Mouse (Mus musculus) embryonic facial prominence, embryonic 11.5 days (tissue): ENCODE measurements around the gene Arsj. TPM values are rescaled to one million over a fixed set of nuclear protein-coding genes. Genes with fewer than 3 reads are reported as not detected.

Source experiments
- ATAC-seq: fragments of 200-750 bp; cut with Nextera tagmentation; replicated peaks from 2 replicates; pipeline ENCODE4 v1.8.0; 2017; ENCODE audit warnings: low read depth; ENCODE audit not compliant: insufficient number of reproducible peaks, low FRiP score, low TSS enrichment
- DNase-seq: peaks from one replicate; pipeline ENCODE4 v3.0.0-alpha.2; 2015; ENCODE audit warnings: low spot score
- H3K27ac ChIP-seq: fragments of 300-500 bp; sonication (generic); replicated peaks from 2 replicates; pipeline ENCODE4 v1.5.1; 2014; ENCODE audit warnings: mild to moderate bottlenecking, low read depth, low read length, control low read depth
- H3K27me3 ChIP-seq: fragments of 300-500 bp; sonication (generic); 2 replicates; pipeline ENCODE4 v1.6.1; 2014; ENCODE audit warnings: mild to moderate bottlenecking, low read length, moderate library complexity, mixed read lengths; ENCODE audit not compliant: control insufficient read depth, insufficient read depth
- H3K36me3 ChIP-seq: fragments of 300-500 bp; sonication (generic); replicated peaks from 2 replicates; pipeline ENCODE4 v1.6.1; 2014; ENCODE audit warnings: low read depth, mild to moderate bottlenecking, low read length, moderate library complexity, mixed read lengths; ENCODE audit not compliant: control insufficient read depth, insufficient read depth
- H3K4me1 ChIP-seq: fragments of 300-500 bp; sonication (generic); 2 replicates; pipeline ENCODE4 v1.6.1; 2014; ENCODE audit warnings: low read length, mixed read lengths; ENCODE audit not compliant: control insufficient read depth, insufficient read depth
- H3K4me2 ChIP-seq: fragments of 300-500 bp; sonication (generic); 2 replicates; pipeline ENCODE4 v1.6.1; 2014; ENCODE audit warnings: low read depth, mild to moderate bottlenecking, control low read depth, low read length, moderate library complexity
- H3K4me3 ChIP-seq: fragments of 300-500 bp; sonication (generic); 2 replicates; pipeline ENCODE4 v1.5.1; 2014; ENCODE audit warnings: low read depth, low read length, control low read depth
- H3K9ac ChIP-seq: fragments of 300-500 bp; sonication (generic); replicated peaks from 2 replicates; pipeline ENCODE4 v1.6.1; 2014; ENCODE audit warnings: mild to moderate bottlenecking, control low read depth, low read length
- H3K9me3 ChIP-seq: fragments of 300-500 bp; sonication (generic); replicated peaks from 2 replicates; pipeline ENCODE4 v1.6.1; 2016; ENCODE audit warnings: mild to moderate bottlenecking, low read length, inconsistent platforms, mixed read lengths; ENCODE audit not compliant: control insufficient read depth
- WGBS: fragments of 180-500 bp; shearing (Covaris S2); extraction: QIAGEN DNeasy Blood & Tissue Kit; methylation state at CpG from one replicate; pipeline ENCODE4 v1.1.7; 2014; 5-methylcytosine and 5-hydroxymethylcytosine counted together
- polyA plus RNA-seq: library from polyadenylated mRNA; unstranded; fragments of >200 nt; fragmentation: Nextera tagmentation; extraction: Ambion mirVana; gene quantifications from 2 replicates; pipeline ENCODE4 v1.2.1, GENCODE M21; 2014

Gene Arsj
- polyA plus RNA-seq, 1 experiment from 2014 or later = 0.27 TPM

GRCm38 (mm10) chr3:126362392-126362791 is 1.1 kb upstream of the Arsj start:
- no peak overlapping the region for H3K9ac ChIP-seq
- DNase-seq (no peak), ATAC-seq (no peak)
- H3K4me1 ChIP-seq = no peaks in the 10 kb centered on the region
- H3K4me3 ChIP-seq = no peak overlapping the region
- no peak overlapping the region for H3K4me2 ChIP-seq
- 82% methylated on average over 2 of the region's 2 CpGs for WGBS
- H3K27me3 ChIP-seq = no peaks in the 10 kb centered on the region
- no peak overlapping the region for H3K27ac ChIP-seq
- no peaks in the 10 kb centered on the region for H3K36me3 ChIP-seq
- H3K9me3 ChIP-seq = no peaks in the 10 kb centered on the region

- no peak overlapping the region for H3K9ac ChIP-seq
- no peaks in the 10 kb centered on the region for H3K9me3 ChIP-seq
- DNase-seq (no peak), ATAC-seq (no peak)
- no peak overlapping the region for H3K4me2 ChIP-seq
- H3K27me3 ChIP-seq = no peaks in the 10 kb centered on the region
- no peaks in the 10 kb centered on the region for H3K4me1 ChIP-seq
- no peak overlapping the region for H3K4me3 ChIP-seq
- H3K36me3 ChIP-seq = no peaks in the 10 kb centered on the region
- no peak overlapping the region for H3K27ac ChIP-seq
- WGBS = 85% methylated on average over 11 of the region's 11 CpGs
Measured at GRCm38 (mm10) chr3:126362931-126363525, 456 bp upstream of the Arsj start.

- Histone ChIP-seq H3K4me2 (no peak overlapping the region), H3K36me3 (no peaks in the 10 kb centered on the region), H3K9me3 (no peaks in the 10 kb centered on the region), H3K4me1 (no peaks in the 10 kb centered on the region), H3K27me3 (no peaks in the 10 kb centered on the region), H3K27ac (no peak overlapping the region), H3K4me3 (no peak overlapping the region), H3K9ac (no peak overlapping the region)
- no peak for DNase-seq
- WGBS = 84% methylated on average over 7 of the region's 7 CpGs
- no peak for ATAC-seq
Measured at GRCm38 (mm10) chr3:126364555-126364954, 1.1 kb downstream of the Arsj start.

DNA sequence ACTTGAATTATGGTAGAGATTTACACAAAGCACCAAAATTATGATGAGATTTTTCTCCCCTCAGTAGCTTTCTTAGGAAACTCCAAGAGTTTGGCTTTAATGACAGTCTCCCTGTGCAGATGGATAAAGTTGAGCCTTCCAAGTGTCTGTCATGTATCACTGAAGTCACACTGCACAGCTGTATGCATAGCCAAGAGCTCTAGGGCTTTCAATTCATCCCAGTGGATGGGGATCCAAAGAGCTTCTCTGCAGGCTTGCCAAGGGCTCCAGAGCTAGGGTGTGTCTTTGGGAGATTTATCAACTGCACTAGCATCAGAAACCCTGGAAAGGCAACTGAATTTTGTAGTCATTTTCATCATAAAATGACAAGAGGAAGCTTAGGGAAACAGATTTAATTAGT is 7.1 kb downstream of the Arsj start:
- Histone ChIP-seq H3K4me3 (no peak overlapping the region), H3K9me3 (no peaks in the 10 kb centered on the region), H3K4me1 (no peaks in the 10 kb centered on the region), H3K27ac (no peak overlapping the region), H3K27me3 (no peaks in the 10 kb centered on the region), H3K36me3 (no peaks in the 10 kb centered on the region), H3K4me2 (no peak overlapping the region), H3K9ac (no peak overlapping the region)
- ATAC-seq (no peak), DNase-seq (no peak)

DNA sequence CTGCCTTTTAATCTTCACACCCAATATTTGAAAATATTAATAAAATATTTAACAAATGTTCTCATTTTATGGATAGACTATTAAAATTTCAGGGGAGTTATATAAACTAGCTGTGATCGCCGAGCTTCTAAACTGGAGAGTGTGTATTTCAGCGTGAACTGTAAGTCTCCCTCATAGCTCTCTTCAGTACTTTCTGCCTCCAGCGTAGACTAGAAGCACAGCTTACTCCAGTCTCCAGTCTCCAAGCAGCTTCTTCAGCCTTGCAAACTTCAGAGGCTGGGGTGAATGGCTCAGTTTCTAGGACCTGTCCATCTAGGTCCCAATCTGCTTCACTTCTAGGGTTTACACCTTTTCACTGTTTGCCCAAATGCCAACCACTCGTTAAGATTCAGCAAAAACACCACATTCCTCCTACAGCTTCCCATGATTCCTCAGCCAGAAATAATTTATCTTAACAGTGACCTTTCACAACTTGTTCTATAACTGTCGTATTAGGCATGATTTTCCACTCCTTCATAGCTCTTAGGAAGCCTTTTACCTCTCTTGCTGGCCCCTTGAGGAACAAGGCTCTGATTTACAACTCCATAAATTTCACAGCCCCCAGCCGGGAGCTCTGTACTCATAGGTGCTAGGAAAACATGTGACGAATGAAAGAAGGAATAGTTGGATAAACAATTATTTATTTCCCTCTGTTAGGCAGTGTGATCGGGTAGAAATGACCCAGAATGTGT is 9.5 kb downstream of the Arsj start:
- 72% methylated on average over 9 of the region's 9 CpGs for WGBS
- Histone ChIP-seq H3K9me3 (no peaks in the 10 kb centered on the region), H3K4me2 (no peak overlapping the region), H3K27ac (no peak overlapping the region), H3K4me3 (no peak overlapping the region), H3K9ac (no peak overlapping the region), H3K4me1 (no peaks in the 10 kb centered on the region), H3K36me3 (no peaks in the 10 kb centered on the region), H3K27me3 (no peaks in the 10 kb centered on the region)
- DNase-seq (no peak), ATAC-seq (no peak)

GRCm38 (mm10) chr3:126373721-126374120 is 10.2 kb downstream of the Arsj start:
- Histone ChIP-seq H3K9ac (no peak overlapping the region), H3K9me3 (no peaks in the 10 kb centered on the region), H3K36me3 (no peaks in the 10 kb centered on the region), H3K4me3 (no peak overlapping the region), H3K27me3 (no peaks in the 10 kb centered on the region), H3K27ac (no peak overlapping the region), H3K4me2 (no peak overlapping the region), H3K4me1 (no peaks in the 10 kb centered on the region)
- DNase-seq = no peak
- no peak for ATAC-seq
- WGBS = 86% methylated on average over 1 of the region's 1 CpGs

DNA sequence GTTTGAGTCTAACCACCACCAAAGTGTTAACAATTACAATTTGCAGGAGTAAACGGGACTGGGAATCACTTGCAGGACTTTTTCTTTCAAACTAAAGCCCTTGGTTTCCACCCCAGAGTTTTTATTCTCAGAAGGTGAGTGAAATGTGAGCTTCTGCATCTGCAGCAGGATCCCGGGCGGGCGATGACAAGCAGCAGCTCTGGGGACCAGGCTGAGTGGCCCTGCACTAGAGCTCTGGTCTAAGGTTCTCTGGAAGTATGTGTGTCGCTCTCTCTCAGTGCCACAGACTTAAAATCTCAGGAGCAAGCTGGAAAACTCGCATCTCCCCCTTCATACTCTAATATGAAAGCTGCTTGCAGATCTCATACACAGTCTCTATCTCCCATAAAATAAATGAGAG is 15.8 kb downstream of the Arsj start:
- Histone ChIP-seq H3K27ac (no peak overlapping the region), H3K4me2 (no peak overlapping the region), H3K9me3 (no peaks in the 10 kb centered on the region), H3K4me1 (no peaks in the 10 kb centered on the region), H3K36me3 (no peaks in the 10 kb centered on the region), H3K9ac (no peak overlapping the region), H3K4me3 (no peak overlapping the region), H3K27me3 (no peaks in the 10 kb centered on the region)
- 60% methylated on average over 6 of the region's 6 CpGs for WGBS
- DNase-seq = no peak
- ATAC-seq = no peak

DNA sequence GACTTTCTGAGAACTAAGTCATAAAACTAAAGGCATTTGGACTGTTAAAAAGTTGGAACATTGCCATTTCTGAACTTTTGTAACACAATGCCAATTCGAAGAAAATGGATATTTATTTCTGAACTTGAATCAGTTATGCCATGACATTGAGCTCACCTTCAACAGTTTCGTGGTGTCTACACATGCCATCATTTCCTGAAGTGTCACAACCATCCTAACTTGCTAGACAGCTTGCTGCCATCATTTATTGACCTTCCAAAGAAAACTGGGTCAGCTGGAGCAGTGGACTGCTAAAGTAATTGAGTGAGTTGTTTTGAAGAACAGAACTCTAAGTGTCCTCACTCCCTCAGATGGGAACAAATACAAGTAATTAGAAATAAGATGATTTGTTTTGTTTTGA is 16.2 kb downstream of the Arsj start:
- DNase-seq (no peak), ATAC-seq (no peak)
- H3K36me3 ChIP-seq = no peaks in the 10 kb centered on the region
- WGBS = 74% methylated on average over 2 of the region's 2 CpGs
- no peak overlapping the region for H3K9ac ChIP-seq
- H3K4me1 ChIP-seq = no peaks in the 10 kb centered on the region
- no peaks in the 10 kb centered on the region for H3K9me3 ChIP-seq
- H3K27me3 ChIP-seq = no peaks in the 10 kb centered on the region
- H3K4me2 ChIP-seq = no peak overlapping the region
- no peak overlapping the region for H3K4me3 ChIP-seq
- H3K27ac ChIP-seq = no peak overlapping the region
